Mouse (Mus musculus) lung, adult 2 months (tissue): ENCODE data around the gene Hcls1. TPM values are rescaled to one million over a fixed set of nuclear protein-coding genes. Genes with fewer than 3 reads are reported as not detected.

Source experiments
- DNase-seq: peaks from one replicate; pipeline ENCODE4 v3.0.0; 2022
- H3K4me1 ChIP-seq: fragments of 200-500 bp; 2 replicates; pipeline ENCODE4 v1.6.1; 2011; ENCODE audit warnings: low read length; ENCODE audit not compliant: control insufficient read depth, insufficient read depth
- H3K4me3 ChIP-seq: fragments of 200-500 bp; replicated peaks from 2 replicates; pipeline ENCODE3; 2011; ENCODE audit warnings: low read depth, mild to moderate bottlenecking, control low read depth, low read length; ENCODE audit errors: extremely low read depth
- CTCF ChIP-seq: fragments of 200-500 bp; IDR thresholded peaks from 2 replicates; pipeline ENCODE4 v1.5.1; 2011; ENCODE audit warnings: mild to moderate bottlenecking, low read length, control low read depth; ENCODE audit not compliant: insufficient read depth
- POLR2A ChIP-seq: fragments of 200-500 bp; IDR thresholded peaks from 2 replicates; pipeline ENCODE4 v1.6.1; 2011; ENCODE audit warnings: low read depth, mild to moderate bottlenecking, control low read depth, low read length, borderline replicate concordance; ENCODE audit errors: extremely low read depth
- WGBS: fragments of 180-500 bp; shearing (Covaris S2); methylation state at CpG from one replicate; pipeline ENCODE4 v1.1.7; 2018; 5-methylcytosine and 5-hydroxymethylcytosine counted together
- polyA plus RNA-seq: library from polyadenylated mRNA; depleted of rRNA; stranded (reverse); fragments of >200 nt; gene quantifications from 2 replicates; pipeline ENCODE4 v1.2.3, GENCODE M21; 2012

The Hcls1 gene
- polyA plus RNA-seq, 1 experiment = 26.2 TPM

DNA sequence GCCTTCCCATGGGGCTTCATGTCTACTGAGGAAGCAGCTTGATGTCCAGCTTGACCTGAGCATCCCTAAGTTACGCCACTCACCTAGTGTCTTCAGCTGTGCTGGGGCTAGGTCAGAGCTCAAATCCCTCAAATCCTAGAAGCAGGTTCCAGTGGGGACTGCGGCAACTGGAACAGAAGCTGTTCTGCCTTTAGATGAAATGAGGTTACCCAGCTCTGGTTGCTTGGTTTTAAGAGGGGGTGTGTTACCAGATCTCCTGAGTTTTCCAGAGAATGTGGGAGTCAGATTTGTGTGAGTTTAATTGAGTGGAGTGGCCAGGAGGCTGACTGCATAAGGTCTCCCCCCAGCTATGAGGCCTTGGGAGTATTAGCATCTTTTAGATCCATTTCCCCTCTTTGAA is 44.3 kb downstream of the Hcls1 start:
- H3K4me3 ChIP-seq = no peak overlapping the region
- DNase-seq = no peak
- TF ChIP-seq POLR2A (no peak), CTCF (no peak)
- WGBS = 93% methylated on average over 2 of the region's 2 CpGs
- H3K4me1 ChIP-seq = no peaks in the 10 kb centered on the region; the same call in 1 of the 2 replicates

DNA sequence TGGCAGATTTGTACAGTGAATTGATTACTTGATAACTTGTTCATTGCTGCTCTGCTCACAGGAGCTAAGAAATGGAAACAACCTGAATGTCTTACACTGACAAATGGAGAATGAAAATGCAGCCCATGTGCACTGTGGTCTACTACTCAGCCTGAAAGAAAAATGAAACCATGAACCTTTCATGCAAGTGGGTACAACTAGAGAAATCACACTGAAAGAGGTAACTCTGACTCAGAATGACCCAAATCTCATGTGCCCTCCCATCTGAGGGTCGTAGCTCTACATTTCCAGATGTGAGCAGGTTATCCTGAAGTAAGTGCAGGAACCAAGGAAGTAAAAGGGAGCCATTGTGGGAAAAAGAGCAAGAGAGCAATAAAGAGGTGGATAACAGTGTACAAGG is 49.0 kb downstream of the Hcls1 start:
- Histone ChIP-seq H3K4me3 (no peak overlapping the region), H3K4me1 (no peaks in the 10 kb centered on the region; the same call in 1 of the 2 replicates)
- 74% methylated on average over 1 of the region's 1 CpGs for WGBS
- no peak for DNase-seq
- no peak for TF ChIP-seq POLR2A
- TF ChIP-seq CTCF = no peak

DNA sequence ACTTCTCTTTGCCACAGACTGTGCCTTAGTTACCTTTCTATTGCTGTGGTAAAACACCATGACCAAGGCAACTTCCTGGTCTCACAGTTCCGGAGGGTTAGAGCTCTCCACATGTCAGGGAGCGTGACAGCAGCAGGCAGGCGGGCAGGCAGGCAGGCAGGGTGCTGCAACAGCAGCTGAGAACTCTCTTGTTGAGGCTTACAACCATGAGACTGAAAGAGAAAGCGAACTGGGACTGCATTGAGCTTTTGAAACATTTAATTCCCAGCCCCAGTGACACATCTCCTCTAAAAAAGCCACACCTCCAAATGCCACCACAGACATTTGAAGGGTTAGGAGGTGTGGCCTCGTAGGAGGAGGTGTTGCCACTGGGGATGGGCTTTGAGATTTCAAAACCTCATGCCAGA is 50.9 kb downstream of the Hcls1 start:
- TF ChIP-seq CTCF = no peak
- TF ChIP-seq POLR2A = no peak
- no peaks in the 10 kb centered on the region; the same call in 1 of the 2 replicates for H3K4me1 ChIP-seq
- no peak for DNase-seq
- no peak overlapping the region for H3K4me3 ChIP-seq
- WGBS = 50% methylated on average over 5 of the region's 5 CpGs

DNA sequence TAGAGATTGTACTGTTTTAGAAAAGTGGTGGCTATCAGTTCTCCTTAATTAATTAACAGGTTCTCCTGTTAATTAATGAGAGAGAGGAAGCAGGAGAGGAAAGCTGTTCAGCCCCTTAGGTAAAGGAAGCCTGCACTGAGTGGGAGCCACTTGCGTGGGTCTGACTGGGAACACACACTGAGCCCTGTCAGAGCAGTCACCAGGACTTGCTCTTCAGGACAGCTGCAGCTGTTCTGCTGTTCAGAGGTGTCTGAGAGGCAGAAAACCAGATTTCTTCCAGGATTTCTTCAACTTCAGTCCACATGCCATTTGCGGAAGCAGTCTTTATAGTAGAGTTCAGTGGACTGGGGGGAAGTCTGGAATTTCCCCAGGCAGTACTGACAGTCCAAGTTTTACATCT is 52.6 kb downstream of the Hcls1 start:
- H3K4me3 ChIP-seq = no peak overlapping the region
- DNase-seq = no peak
- no peak for TF ChIP-seq CTCF
- TF ChIP-seq POLR2A = no peak

DNA sequence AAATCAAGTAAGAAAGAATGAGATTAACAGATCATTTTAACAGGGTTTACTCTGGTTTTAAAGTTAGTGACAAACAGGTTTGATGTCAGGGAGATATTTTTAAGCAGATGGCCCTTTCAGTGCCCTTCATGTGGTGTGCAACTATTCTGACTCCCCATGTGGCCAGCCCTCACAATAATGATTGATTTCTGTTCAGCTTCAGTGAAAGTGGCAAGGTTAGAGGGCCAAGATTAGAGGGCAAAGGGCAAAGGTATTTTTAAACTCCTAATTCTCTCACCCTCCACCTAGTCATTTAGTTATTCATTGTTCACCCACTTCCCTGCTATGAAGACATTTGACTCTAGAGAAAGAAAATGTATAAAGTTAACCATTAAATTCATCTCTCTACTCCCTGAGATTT is 53.3 kb downstream of the Hcls1 start:
- no peak for DNase-seq
- Histone ChIP-seq H3K4me1 (no peaks in the 10 kb centered on the region; the same call in 1 of the 2 replicates), H3K4me3 (no peak overlapping the region)
- no peak for TF ChIP-seq POLR2A
- no peak for TF ChIP-seq CTCF

More for the DNA sequence above, 52.6 kb downstream of the Hcls1 start:
- 64% methylated on average over 2 of the region's 2 CpGs for WGBS
- no peaks in the 10 kb centered on the region; the same call in 1 of the 2 replicates for H3K4me1 ChIP-seq

DNA sequence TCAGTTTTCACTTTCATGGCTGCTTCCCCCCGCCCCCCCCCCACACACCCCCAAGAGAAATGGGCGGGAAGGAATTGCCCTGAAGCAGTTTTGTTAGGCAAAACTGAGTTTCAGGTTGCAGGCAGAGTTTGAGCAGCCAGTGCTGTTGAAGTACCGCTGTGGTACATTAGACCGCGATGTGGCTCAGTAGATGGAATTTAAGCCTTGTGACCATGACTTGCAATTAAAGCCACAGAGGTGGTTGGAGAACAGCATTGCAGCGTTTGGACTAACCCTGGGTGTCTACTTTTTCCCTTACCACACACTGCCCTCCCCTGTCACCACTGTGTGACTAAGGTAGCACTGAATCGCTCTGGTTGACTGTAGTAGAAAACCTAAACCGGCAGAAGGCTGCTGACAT is 54.7 kb downstream of the Hcls1 start:
- H3K4me1 ChIP-seq = no peaks in the 10 kb centered on the region
- no peak overlapping the region for H3K4me3 ChIP-seq
- no peak for DNase-seq
- TF ChIP-seq CTCF (no peak), POLR2A (no peak)
- 59% methylated on average over 8 of the region's 8 CpGs for WGBS

DNA sequence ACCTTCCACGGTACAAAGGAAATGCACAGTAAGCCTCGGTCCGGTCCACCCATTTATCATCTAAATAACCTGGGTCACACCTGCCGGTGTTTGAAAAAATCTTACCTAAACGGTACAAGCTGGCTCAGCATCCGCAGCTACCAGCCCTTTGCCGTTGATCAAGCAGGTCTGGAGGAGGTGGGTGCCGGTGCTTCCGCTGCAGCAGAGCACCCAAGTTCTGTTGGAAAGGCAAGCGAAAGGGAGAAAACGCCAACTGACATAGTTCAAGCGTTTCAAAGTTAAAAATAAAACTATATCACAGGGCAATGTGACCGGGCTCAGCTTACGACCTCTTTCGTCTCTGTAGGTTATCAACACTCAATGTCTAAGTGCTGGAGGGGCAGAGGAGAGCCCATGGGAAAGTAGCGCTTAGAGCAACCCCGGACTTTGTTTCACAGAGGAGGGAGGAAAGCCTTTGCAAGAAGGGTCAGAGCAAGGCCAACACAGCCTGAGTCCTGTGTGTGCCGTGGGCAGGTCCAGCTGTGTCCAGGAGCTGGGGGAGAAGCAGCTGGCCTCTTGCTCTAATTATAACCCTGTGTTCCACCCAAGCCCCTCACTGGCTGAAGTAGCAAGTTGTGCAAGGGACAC is 55.3 kb downstream of the Hcls1 start, which contains the start of gene Fbxo40:
Gene Fbxo40, minus strand, starts transcription at position 469 of the 627 bp plus-strand sequence.
- WGBS = 52% methylated on average over 18 of the region's 18 CpGs
- TF ChIP-seq CTCF = no peak
- TF ChIP-seq POLR2A = no peak
- H3K4me1 ChIP-seq = no peaks in the 10 kb centered on the region
- H3K4me3 ChIP-seq = no peak within 1 kb of the TSS
- no peak for DNase-seq

DNA sequence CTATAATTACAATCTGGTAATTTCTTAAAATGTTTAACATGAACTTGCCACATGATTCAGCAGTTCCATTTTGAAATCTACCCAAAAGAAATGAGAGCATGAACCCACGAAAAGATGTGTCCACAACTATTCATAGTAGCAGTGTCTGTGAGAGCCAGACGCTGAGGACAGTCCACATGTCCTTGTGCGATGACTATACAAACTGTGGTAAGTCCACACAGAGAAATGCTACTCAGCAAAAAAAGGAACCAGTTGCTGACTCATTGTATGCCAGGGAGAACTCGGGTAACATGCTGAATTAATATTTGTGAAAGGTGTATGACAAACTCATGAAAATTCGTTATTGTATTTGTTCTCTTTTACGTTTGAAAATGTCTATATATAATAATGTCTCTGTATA is 62.9 kb downstream of the Hcls1 start:
- H3K4me3 ChIP-seq = no peak overlapping the region
- no peak for DNase-seq
- WGBS = 62% methylated on average over 6 of the region's 6 CpGs
- TF ChIP-seq POLR2A (no peak), CTCF (no peak)
- H3K4me1 ChIP-seq = no peaks in the 10 kb centered on the region

DNA sequence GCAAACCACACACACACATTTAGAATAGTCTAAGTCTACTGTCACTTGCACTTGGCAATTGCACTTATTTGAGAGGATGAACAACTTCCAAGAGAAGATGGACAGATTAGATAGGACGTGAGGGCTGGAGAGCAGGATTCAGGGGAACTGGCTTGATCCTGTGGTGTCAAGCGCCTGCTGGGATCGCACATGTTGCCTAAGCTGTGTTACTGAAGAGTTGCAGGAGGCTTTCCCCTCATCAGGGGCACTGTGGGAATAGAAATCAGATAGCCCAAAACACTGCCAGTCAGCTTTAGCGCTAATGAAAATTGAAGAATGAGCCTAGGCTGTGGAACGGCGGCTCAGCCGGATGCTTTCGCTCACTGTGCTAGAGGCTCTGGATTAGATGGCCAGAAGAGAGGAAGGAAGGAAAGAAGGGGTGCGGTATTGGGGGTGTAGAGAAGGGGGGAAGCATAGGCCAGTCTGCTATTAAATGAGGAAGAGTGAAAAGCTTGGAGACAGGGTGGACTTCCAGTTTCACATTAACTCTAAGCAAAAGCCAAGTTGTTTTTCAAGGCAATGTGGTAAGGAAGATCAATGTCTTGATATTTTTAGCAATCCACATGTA is 64.7 kb downstream of the Hcls1 start:
- H3K4me1 ChIP-seq = no peaks in the 10 kb centered on the region
- TF ChIP-seq CTCF (no peak), POLR2A (no peak)
- WGBS = 71% methylated on average over 9 of the region's 9 CpGs
- H3K4me3 ChIP-seq = no peak overlapping the region
- no peak for DNase-seq

DNA sequence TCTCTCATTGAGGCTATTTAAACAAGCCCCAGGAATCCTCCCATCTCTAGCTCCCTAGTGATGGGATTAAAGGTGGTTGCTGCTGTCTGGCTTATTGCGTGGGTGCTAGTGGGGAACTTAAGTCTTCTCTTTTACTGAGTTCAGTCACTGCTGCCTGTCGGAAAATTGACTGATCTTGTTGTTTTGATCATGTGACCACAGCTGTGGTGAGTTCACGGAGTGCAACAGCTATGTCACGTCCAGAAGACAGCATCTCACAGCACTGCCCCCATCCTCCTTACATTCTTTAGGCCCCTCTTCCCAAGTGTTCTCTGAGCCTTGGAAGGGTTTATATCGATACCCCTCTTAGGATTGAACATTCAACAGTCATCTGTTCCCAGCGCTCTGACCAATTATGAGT is 74.5 kb downstream of the Hcls1 start:
- no peak for DNase-seq
- no peak overlapping the region for H3K4me3 ChIP-seq
- TF ChIP-seq CTCF = no peak
- TF ChIP-seq POLR2A = no peak
- 61% methylated on average over 6 of the region's 6 CpGs for WGBS
- peaks cover 5% of the 10 kb centered on the region; the same call in 1 of the 2 replicates for H3K4me1 ChIP-seq
